Mouse (Mus musculus) liver, embryonic 11.5 days (tissue): ENCODE results near the gene Rnf216. TPM values are rescaled to one million over a fixed set of nuclear protein-coding genes. Genes with fewer than 3 reads are reported as not detected.
"Not testable (repeated sequence)": the region's sequence is repeated elsewhere in the genome, so short reads cannot be mapped to it uniquely, and the experiment has no call there.

Experiments
- ATAC-seq: fragments of 200-750 bp; cut with Nextera tagmentation; replicated peaks from 2 replicates; pipeline ENCODE4 v1.8.0; 2017; ENCODE audit warnings: moderate number of reproducible peaks, mild to moderate bottlenecking, moderate TSS enrichment, moderate library complexity; ENCODE audit not compliant: low FRiP score
- DNase-seq: peaks from one replicate; pipeline ENCODE4 v3.0.0-alpha.2; 2017; ENCODE audit warnings: low spot score
- H3K27ac ChIP-seq: fragments of 300-500 bp; sonication (generic); 2 replicates; pipeline ENCODE4 v1.5.1; 2014; ENCODE audit warnings: mild to moderate bottlenecking, low read depth, low read length, control low read depth
- H3K27me3 ChIP-seq: fragments of 300-500 bp; sonication (generic); replicated peaks from 2 replicates; pipeline ENCODE4 v1.6.1; 2014; ENCODE audit warnings: low read length, mixed read lengths; ENCODE audit not compliant: control insufficient read depth, insufficient read depth
- H3K36me3 ChIP-seq: fragments of 300-500 bp; sonication (generic); 2 replicates; pipeline ENCODE4 v1.6.1; 2014; ENCODE audit warnings: mild to moderate bottlenecking, low read length, moderate library complexity, mixed read lengths; ENCODE audit not compliant: control insufficient read depth, insufficient read depth
- H3K4me1 ChIP-seq: fragments of 300-500 bp; sonication (generic); replicated peaks from 2 replicates; pipeline ENCODE4 v1.6.1; 2014; ENCODE audit warnings: low read length, mixed read lengths; ENCODE audit not compliant: control insufficient read depth, insufficient read depth
- H3K4me2 ChIP-seq: fragments of 300-500 bp; sonication (generic); 2 replicates; pipeline ENCODE4 v1.6.1; 2014; ENCODE audit warnings: mild to moderate bottlenecking, control low read depth, moderate library complexity
- H3K4me3 ChIP-seq: fragments of 300-500 bp; sonication (generic); 2 replicates; pipeline ENCODE4 v1.5.1; 2014; ENCODE audit warnings: low read depth, low read length, control low read depth
- H3K9ac ChIP-seq: fragments of 300-500 bp; sonication (generic); 2 replicates; pipeline ENCODE4 v1.6.1; 2014; ENCODE audit warnings: low read depth, low read length, control low read depth
- H3K9me3 ChIP-seq: fragments of 300-500 bp; sonication (generic); 2 replicates; pipeline ENCODE4 v1.6.1; 2016; ENCODE audit warnings: low read length, inconsistent platforms, mixed read lengths; ENCODE audit not compliant: control insufficient read depth
- WGBS: fragments of 180-500 bp; shearing (Covaris S2); extraction: QIAGEN DNeasy Blood & Tissue Kit; methylation state at CpG from one replicate; pipeline ENCODE4 v1.1.7; 2014; 5-methylcytosine and 5-hydroxymethylcytosine counted together
- polyA plus RNA-seq: library from polyadenylated mRNA; unstranded; fragments of >200 nt; fragmentation: Nextera tagmentation; extraction: Ambion mirVana; gene quantifications from 2 replicates; pipeline ENCODE4 v1.2.1, GENCODE M21; 2014

Gene Rnf216
- polyA plus RNA-seq, 1 experiment from 2014 or later, result 34.7 TPM

GRCm38 (mm10) chr5:143135042-143135441, 22.2 kb upstream of the Rnf216 start:
- no peaks in the 10 kb centered on the region for H3K36me3 ChIP-seq
- DNase-seq (no peak), ATAC-seq (no peak)

DNA sequence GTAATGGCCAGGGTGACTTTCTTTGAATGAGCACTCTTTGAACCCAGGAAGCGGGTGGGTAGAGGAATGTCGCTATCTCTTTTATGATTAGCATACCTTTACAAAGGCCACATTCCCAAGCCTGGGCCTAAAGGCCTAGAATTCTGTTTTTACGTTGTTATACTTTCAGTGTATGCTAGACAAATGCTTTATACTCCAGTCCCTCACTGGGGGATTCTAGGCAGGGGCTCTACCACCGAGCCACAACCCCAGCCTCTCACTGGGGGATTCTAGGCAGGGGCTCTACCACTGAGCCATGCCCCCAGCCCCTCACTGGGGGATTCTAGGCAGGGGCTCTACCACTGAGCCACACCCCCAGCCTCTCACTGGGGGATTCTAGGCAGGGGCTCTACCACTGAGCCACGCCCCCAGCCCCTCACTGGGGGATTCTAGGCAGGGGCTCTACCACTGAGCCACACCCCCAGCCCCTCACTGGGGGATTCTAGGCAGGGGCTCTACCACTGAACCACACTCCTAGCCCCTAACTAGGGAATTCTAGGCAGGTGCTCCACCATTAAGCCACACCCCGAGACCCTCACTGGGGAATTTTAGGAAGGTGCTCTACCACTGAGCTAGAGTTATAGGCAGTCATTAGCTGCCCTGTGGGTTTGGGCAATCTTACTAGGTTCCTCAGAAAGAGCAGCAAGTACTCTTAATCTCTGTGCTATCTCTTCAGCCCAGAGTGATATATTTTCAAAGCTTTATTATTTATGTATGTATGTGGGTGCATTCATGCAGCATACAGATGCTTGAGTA, 21.6 kb upstream of the Rnf216 start:
- ATAC-seq, result not testable (repeated sequence)

More at GRCm38 (mm10) chr5:143135042-143135441, 22.2 kb upstream of the Rnf216 start:
- peaks cover 5% of the 10 kb centered on the region; the same call in 1 of the 2 replicates for H3K4me1 ChIP-seq
- no peaks in the 10 kb centered on the region; the same call in 1 of the 2 replicates for H3K27me3 ChIP-seq
- H3K4me3 ChIP-seq, result no peak overlapping the region
- H3K9ac ChIP-seq, result no peak overlapping the region
- WGBS, result 66% methylated on average over 7 of the region's 7 CpGs
- peaks cover 5% of the 10 kb centered on the region; the same call in 1 of the 2 replicates for H3K9me3 ChIP-seq
- H3K27ac ChIP-seq, result no peak overlapping the region
- H3K4me2 ChIP-seq, result no peak overlapping the region

GRCm38 (mm10) chr5:143132935-143133514, 20.2 kb upstream of the Rnf216 start:
- H3K36me3 ChIP-seq, result no peaks in the 10 kb centered on the region
- no peak overlapping the region for H3K4me2 ChIP-seq
- 30% methylated on average over 13 of the region's 13 CpGs for WGBS
- DNase-seq (no peak), ATAC-seq (no peak)
- no peak overlapping the region for H3K27ac ChIP-seq
- H3K4me3 ChIP-seq, result no peak overlapping the region
- H3K27me3 ChIP-seq, result peaks cover 8% of the 10 kb centered on the region; the same call in 1 of the 2 replicates
- H3K4me1 ChIP-seq, result peaks cover 5% of the 10 kb centered on the region; the same call in 1 of the 2 replicates
- peaks cover 7% of the 10 kb centered on the region; the same call in 1 of the 2 replicates for H3K9me3 ChIP-seq
- no peak overlapping the region for H3K9ac ChIP-seq

More for the DNA sequence above, 21.6 kb upstream of the Rnf216 start:
- H3K9ac ChIP-seq, H3K4me1 ChIP-seq, H3K9me3 ChIP-seq, H3K27me3 ChIP-seq, DNase-seq, H3K27ac ChIP-seq, H3K4me2 ChIP-seq, H3K36me3 ChIP-seq, H3K4me3 ChIP-seq: not testable (repeated sequence)
- 73% methylated on average over 3 of the region's 6 CpGs for WGBS

DNA sequence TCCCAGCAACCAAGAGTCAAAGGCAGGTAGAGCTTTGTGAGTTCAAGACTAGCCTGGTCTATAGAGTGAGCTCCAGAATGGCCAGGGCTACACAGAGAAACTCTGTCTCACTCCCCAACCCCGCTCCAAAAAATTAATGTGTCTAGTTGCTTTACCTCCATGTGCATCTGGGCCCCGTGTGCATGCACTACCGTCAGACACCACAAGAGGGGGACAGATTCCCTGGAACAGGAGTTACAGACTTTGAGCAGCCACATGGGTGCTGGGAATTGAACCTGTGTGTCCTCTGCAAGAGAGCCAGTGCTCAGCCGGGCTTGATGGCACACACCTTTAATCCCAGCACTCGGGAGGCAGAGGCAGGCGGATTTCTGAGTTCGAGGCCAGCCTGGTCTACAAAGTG, 17.5 kb upstream of the Rnf216 start:
- Histone ChIP-seq H3K27me3 (peaks cover 8% of the 10 kb centered on the region), H3K9me3 (peaks cover 7% of the 10 kb centered on the region; the same call in 1 of the 2 replicates), H3K4me3 (no peak overlapping the region), H3K4me2 (no peak overlapping the region), H3K36me3 (no peaks in the 10 kb centered on the region), H3K27ac (no peak overlapping the region), H3K4me1 (peaks cover 5% of the 10 kb centered on the region; the same call in 1 of the 2 replicates), H3K9ac (no peak overlapping the region)
- no peak for ATAC-seq
- WGBS, result 86% methylated on average over 7 of the region's 7 CpGs
- DNase-seq, result peak; percentile 39

- Histone ChIP-seq H3K4me3 (no peak overlapping the region), H3K9me3 (peaks cover 7% of the 10 kb centered on the region; the same call in 1 of the 2 replicates), H3K4me2 (no peak overlapping the region), H3K4me1 (peaks cover 5% of the 10 kb centered on the region; the same call in 1 of the 2 replicates), H3K27ac (no peak overlapping the region), H3K27me3 (peaks cover 10% of the 10 kb centered on the region), H3K36me3 (no peaks in the 10 kb centered on the region), H3K9ac (no peak overlapping the region)
- no peak for DNase-seq
- no peak for ATAC-seq
- 92% methylated on average over 16 of the region's 16 CpGs for WGBS
Measured at GRCm38 (mm10) chr5:143129101-143129500, 16.3 kb upstream of the Rnf216 start.

DNA sequence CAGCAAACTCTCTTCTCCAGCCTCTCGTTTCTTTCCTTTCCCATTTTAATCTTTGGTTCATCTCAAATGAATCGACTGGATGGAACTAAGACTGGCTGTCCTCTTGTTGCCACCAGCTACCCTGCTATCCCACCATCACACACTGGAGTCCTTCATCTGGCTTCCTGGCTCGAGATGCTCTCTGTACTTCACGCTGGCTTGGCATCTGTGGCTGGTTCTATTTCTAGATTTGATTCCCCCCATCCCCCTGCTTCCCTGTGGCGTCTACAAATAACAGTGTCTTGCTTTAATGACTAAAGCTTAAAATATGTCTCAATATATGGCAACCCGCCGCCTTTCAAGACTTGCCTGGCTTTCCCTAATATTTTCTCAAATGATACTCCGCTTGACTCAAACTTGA, 15.0 kb upstream of the Rnf216 start:
- no peak overlapping the region for H3K4me2 ChIP-seq
- ATAC-seq (no peak), DNase-seq (no peak)
- H3K4me1 ChIP-seq, result peaks cover 3% of the 10 kb centered on the region; the same call in 1 of the 2 replicates
- peaks cover 12% of the 10 kb centered on the region for H3K27me3 ChIP-seq
- H3K27ac ChIP-seq, result no peak overlapping the region
- peaks cover 7% of the 10 kb centered on the region; the same call in 1 of the 2 replicates for H3K9me3 ChIP-seq
- no peak overlapping the region for H3K4me3 ChIP-seq
- 76% methylated on average over 8 of the region's 8 CpGs for WGBS
- H3K9ac ChIP-seq, result no peak overlapping the region
- H3K36me3 ChIP-seq, result no peaks in the 10 kb centered on the region

DNA sequence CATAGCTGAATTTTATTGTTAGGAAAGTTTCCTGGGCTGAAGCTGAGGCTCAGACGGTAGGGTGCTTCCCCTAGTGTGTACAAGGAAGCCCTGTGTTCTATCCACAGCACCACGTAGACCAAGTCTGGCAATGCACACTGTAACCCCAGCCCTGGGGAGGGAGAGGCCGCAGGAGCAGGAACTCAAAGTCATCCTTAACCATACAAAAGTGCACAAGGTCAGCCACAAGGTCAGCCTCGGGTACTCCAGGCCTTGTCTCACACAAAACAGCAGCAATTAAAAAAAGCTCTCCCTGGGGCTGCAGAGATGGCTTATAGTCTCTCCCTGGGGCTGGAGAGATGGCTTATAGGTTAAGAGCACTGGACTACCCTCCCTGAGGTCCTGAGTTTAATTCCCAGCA, 14.1 kb upstream of the Rnf216 start:
- Histone ChIP-seq H3K36me3 (no peaks in the 10 kb centered on the region), H3K9me3 (peaks cover 7% of the 10 kb centered on the region; the same call in 1 of the 2 replicates), H3K9ac (no peak overlapping the region), H3K4me1 (no peaks in the 10 kb centered on the region), H3K4me2 (no peak overlapping the region), H3K27ac (no peak overlapping the region), H3K27me3 (peaks cover 12% of the 10 kb centered on the region), H3K4me3 (no peak overlapping the region)
- WGBS, result 72% methylated on average over 4 of the region's 4 CpGs
- ATAC-seq, result no peak
- no peak for DNase-seq

- H3K4me1 ChIP-seq, result no peaks in the 10 kb centered on the region
- H3K27ac ChIP-seq, result no peak overlapping the region
- no peak overlapping the region for H3K4me2 ChIP-seq
- peaks cover 14% of the 10 kb centered on the region for H3K27me3 ChIP-seq
- H3K4me3 ChIP-seq, result no peak overlapping the region
- no peaks in the 10 kb centered on the region for H3K36me3 ChIP-seq
- no peak for ATAC-seq
- no peak for DNase-seq
- H3K9ac ChIP-seq, result no peak overlapping the region
- H3K9me3 ChIP-seq, result peaks cover 7% of the 10 kb centered on the region; the same call in 1 of the 2 replicates
- WGBS, result 84% methylated on average over 9 of the region's 9 CpGs
Measured at GRCm38 (mm10) chr5:143126089-143126488, 13.3 kb upstream of the Rnf216 start.
